Mouse (Mus musculus): Measurements from ENCODE around the gene Rreb1.

DNA sequence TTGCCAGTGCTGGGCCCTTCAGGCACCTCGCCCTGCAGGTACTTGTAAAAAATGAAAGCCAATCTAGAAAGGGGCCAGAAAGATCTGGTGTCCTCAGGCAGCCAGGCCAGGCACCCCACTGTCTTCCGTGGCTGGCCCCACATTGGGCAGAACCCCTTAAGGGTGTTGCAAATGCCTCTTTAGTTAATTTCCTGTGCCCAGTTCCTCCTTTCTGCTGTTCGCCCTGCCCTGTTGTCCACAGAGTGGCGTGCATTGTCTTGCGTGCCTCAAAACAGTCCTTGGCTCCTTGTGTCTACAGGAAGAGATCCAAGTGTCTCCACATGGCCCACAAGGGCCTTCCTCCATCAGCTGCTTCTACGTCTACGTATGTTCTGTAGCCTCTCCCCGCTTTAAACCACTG, 55.3 kb downstream of the Rreb1 start:
- TF ChIP-seq CTCF (IDR thresholded peaks at IDR 0.05; ENCODE audit: low read depth, low read length) (no peak), POLR2A (IDR thresholded peaks at IDR 0.05; ENCODE audit: insufficient read depth, low read length) (no peak)

Data from ES-Bruce4 (cell line).